Mouse (Mus musculus) adrenal gland, adult (tissue): ENCODE results near the gene Foxp1.
A peak's percentile ranks its signal among the peaks of the same experiment; 100 is the strongest.

Experiments
- DNase-seq, 2 experiments: peaks; one replicate each; pipeline ENCODE4 v3.0.0; 2022 to 2023; ENCODE audit warnings: low spot score in 1 of 2; ENCODE audit not compliant: inconsistent age in 2 of 2

The Foxp1 gene

GRCm38 (mm10) chr6:99522359-99523108 is at the start of gene Foxp1:
Gene Foxp1, minus strand, starts transcription at chr6:99522721.
- peak; percentile 83 to 95 for DNase-seq

- no peak for DNase-seq
These were observed 49.5 kb upstream of the Foxp1 start for GRCm38 (mm10) chr6:99572071-99572470.

- DNase-seq = no peak
These were observed 44.4 kb upstream of the Foxp1 start for GRCm38 (mm10) chr6:99566921-99567320.

DNA sequence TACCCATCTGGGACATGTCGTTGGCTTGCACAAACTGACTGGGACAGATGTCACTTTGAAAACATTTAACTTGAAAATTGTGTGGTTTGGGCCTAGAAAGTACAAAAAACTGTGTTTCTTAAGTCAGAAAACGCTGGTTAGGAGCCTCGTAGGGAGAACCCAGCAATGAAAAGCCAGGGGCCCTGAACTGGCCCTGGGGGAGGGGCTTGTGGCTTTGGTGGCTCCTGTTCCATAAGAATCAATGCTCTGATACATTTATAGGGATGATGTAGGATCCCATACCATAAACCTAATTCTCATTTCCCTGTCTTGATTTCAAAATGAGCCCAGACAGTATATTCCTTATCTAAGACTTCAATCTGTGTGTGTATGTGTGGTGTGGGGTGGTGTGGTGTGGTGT is 42.2 kb upstream of the Foxp1 start:
- no peak for DNase-seq

DNA sequence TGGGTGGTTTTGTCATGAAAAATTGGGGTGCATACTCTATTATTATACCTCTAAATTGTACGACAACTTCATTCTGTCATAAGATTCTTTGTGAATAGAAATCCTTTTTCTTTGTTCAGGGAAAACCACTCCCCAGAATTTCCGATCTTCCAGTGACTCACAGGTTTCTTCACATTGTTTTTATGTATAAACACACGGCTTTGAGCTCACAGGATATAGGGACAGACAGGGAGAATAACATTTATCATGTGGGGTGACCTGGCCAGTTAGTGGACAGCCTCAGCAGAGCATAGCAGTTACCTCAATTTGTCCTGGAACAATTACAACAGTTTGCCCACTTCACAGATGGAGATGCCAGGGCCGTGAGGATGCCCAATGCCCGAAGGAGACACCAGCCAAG is 34.4 kb upstream of the Foxp1 start:
- DNase-seq = no peak

- DNase-seq = peak; percentile 72 to 84
These were observed 30.3 kb upstream of the Foxp1 start for GRCm38 (mm10) chr6:99552816-99553215.

- no peak for DNase-seq
These were observed 23.9 kb upstream of the Foxp1 start for GRCm38 (mm10) chr6:99546416-99546815.

DNA sequence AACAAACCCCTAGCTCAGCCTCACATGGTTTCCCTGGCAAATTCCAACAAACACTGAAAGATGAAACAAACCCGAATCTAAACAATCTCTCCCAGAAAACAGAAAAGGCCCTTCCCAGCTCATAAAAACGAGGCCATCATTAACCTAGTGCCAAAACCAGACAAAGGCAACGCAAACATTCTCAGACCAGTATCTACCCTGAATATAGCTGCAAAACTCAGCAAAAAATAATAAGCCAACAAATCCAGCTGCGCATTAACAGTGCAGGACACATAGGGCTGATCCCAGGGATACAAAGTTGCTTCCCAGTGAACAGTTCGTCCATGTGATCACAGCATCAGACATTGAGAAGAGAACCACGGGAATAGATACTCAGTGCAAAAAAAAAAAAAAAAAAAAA is 22.9 kb upstream of the Foxp1 start:
- DNase-seq = no peak

DNA sequence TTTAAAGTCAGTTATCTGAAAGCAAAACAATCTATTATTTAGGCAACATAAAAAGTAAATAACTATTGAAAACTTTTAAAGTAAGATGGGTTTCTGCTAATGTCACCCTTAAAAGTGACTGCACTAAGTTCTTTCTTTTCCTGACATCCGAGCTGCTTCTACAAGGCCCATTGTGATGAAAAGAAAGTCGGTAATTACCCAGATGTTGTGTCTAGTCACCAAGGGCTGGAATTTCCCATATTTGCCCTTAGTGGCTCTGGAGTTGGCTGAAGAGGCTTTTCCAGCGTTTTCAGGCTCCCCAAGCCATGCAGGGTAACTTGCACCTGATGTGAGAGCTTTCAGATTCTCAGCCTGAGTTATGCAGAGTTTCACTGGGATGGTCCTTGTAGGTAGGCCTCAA is 18.6 kb upstream of the Foxp1 start:
- peak in 1 of 2 experiments; percentile 57 for DNase-seq

- peak in 1 of 2 experiments; percentile 61 for DNase-seq
These were observed 18.1 kb upstream of the Foxp1 start for GRCm38 (mm10) chr6:99540653-99541052.

- peak in 1 of 2 experiments; percentile 34 for DNase-seq
These were observed 17.6 kb upstream of the Foxp1 start for GRCm38 (mm10) chr6:99540146-99540545.

- DNase-seq = no peak
These were observed 15.8 kb upstream of the Foxp1 start for GRCm38 (mm10) chr6:99538194-99538941.

DNA sequence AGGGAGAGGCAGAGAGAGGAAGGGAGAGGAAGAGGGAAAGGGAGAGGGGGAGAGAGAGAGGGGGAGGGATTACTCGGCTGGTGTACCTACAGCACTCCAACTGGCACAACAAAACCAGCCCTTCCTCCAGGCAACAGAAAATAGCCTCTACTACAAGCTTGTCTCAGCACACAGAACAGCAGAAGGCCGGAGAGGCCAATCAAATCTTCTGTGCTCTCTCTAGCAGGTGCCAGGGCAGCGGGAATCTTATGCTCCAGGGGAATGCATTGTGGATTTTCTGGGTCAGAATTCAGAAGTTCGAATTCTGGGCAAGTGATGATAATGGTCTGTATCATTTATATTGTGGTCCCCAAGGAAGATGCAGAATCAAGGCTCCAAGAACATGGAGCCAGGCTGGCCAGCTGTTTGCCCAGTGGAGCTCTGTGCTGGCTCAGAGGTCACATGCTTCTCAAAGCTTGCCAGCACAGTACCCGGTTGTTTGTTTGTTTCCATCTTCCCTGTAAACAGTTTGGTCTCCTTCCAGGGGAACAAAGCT is 11.8 kb upstream of the Foxp1 start:
- no peak for DNase-seq

GRCm38 (mm10) chr6:99532458-99532857 is 9.9 kb upstream of the Foxp1 start:
- DNase-seq = no peak

GRCm38 (mm10) chr6:99528972-99529371 is 6.5 kb upstream of the Foxp1 start:
- DNase-seq = no peak

GRCm38 (mm10) chr6:99527457-99528105 is 5.1 kb upstream of the Foxp1 start:
- DNase-seq = no peak

GRCm38 (mm10) chr6:99525351-99525750 is 2.8 kb upstream of the Foxp1 start:
- DNase-seq = peak in 1 of 2 experiments; percentile 70

- peak in 1 of 2 experiments; percentile 53 for DNase-seq
These were observed 1.3 kb upstream of the Foxp1 start for GRCm38 (mm10) chr6:99523679-99524370.

GRCm38 (mm10) chr6:99523109-99523632 is 650 bp upstream of the Foxp1 start:
- DNase-seq = peak; percentile 87 to 96

DNA sequence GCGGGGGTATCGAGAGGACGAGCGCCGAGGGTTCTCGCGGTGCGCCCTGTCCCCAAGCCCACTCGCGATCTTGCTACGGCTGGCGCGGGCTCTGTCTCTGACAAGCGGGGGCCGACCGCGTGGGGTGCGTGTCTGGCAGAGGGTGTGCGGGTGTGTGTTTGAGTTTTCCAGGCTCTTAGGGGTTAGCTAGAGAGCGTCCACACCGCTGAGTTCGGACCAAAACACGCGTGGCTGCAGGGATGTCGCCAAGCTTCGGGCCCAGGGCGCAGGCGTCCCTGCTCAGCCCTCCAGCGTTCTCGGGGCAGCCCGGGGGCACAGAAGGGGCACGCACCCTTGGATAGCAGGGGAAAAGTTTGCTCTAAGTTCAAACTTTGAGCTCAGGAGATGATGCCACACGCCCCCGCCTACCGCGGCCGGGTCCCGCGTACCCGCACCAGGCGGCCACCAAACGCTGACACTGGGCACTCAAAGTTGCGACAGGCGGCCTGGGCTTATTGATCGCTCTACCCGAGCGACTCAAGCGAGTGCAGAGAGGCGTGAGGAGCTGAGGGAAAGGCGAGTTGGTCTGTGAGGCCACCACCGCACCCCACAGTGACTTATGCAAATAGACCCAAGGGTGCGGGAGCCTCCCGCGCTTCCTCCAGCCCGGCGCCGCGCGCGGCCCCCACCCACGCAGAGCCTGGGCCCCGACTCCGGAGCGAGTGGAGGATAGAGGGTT is 721 bp downstream of the Foxp1 start:
- DNase-seq = peak; percentile 64 to 89
